Mouse (Mus musculus): Measurements from ENCODE around the gene Map2k1.

- TF ChIP-seq POLR2A (IDR thresholded peaks at IDR 0.05; ENCODE audit: insufficient read depth, low read depth, low read length) (no peak), EP300 (IDR thresholded peaks at IDR 0.05; ENCODE audit: insufficient read depth, low read depth, low read length) (no peak), CTCF (IDR thresholded peaks at IDR 0.05) (no peak)
These were observed 13.8 kb upstream of the Map2k1 start for GRCm38 (mm10) chr9:64267231-64267630.
